ENCODE assay signal across 9 mouse cellular contexts in genomic region chr8:120548313-120548761, GRCm38 (mm10). TPM values are rescaled to one million over a fixed set of nuclear protein-coding genes. Genes with fewer than 3 reads are reported as not detected.
A peak's percentile ranks its signal among the peaks of the same experiment; 100 is the strongest.
DNase-seq lines count a peak whose midpoint lies in the region; ATAC-seq and TF ChIP-seq lines count a peak whose summit lies in the region.
"Had no signal": no experiment of that assay in that cellular context is flagged by ENCODE, and none has a peak within 500 bp of the region (broad histone marks: within the 10 kb centered on the region; RNA-seq: fewer than 3 reads in every experiment).

No protein-coding gene starts in this region.

- H3K27ac ChIP-seq in intestine, embryonic 15.5 days = peak overlapping the region; percentile 56
- H3K27ac ChIP-seq in intestine, postnatal 0 days (ENCODE audit: low read depth, low read length) = no peak overlapping the region
- H3K27ac ChIP-seq in hindbrain, embryonic 11.5 days (ENCODE audit: low read depth, low read length) = peak overlapping the region; percentile 96
- no peak overlapping the region for H3K27ac ChIP-seq in kidney, adult 2 months (ENCODE audit: insufficient read depth, low read depth, low read length)
- H3K27ac ChIP-seq: kidney, postnatal 0 days had no signal

- peak overlapping the region; percentile 17; the same call in 1 of the 2 replicates for H3K4me2 ChIP-seq in intestine, embryonic 15.5 days (replicated peaks)
- no peak overlapping the region for H3K4me2 ChIP-seq in intestine, postnatal 0 days (replicated peaks; ENCODE audit: low read depth)
- H3K4me2 ChIP-seq in hindbrain, embryonic 11.5 days (replicated peaks; ENCODE audit: low read depth, low read length) = no peak overlapping the region

- no peaks in the 10 kb centered on the region for H3K9me3 ChIP-seq in intestine, embryonic 15.5 days
- H3K9me3 ChIP-seq in intestine, postnatal 0 days (ENCODE audit: control insufficient read depth) = no peaks in the 10 kb centered on the region
- no peaks in the 10 kb centered on the region for H3K9me3 ChIP-seq in hindbrain, embryonic 11.5 days (ENCODE audit: control insufficient read depth, low read length)

- no peak overlapping the region for H3K4me3 ChIP-seq in intestine, embryonic 15.5 days (replicated peaks)
- no peak overlapping the region for H3K4me3 ChIP-seq in intestine, postnatal 0 days (ENCODE audit: low read depth, low read length)
- no peak overlapping the region for H3K4me3 ChIP-seq in hindbrain, embryonic 11.5 days (ENCODE audit: low read depth, low read length)
- H3K4me3 ChIP-seq in kidney, adult 2 months (ENCODE audit: insufficient read depth, low read depth, low read length) = no peak overlapping the region

- no peaks in the 10 kb centered on the region for H3K36me3 ChIP-seq in intestine, embryonic 15.5 days
- no peaks in the 10 kb centered on the region for H3K36me3 ChIP-seq in intestine, postnatal 0 days (ENCODE audit: control insufficient read depth, insufficient read depth)
- H3K36me3 ChIP-seq in hindbrain, embryonic 11.5 days (ENCODE audit: control insufficient read depth, insufficient read depth, low read length) = no peaks in the 10 kb centered on the region
- H3K36me3 ChIP-seq in kidney, adult 2 months (ENCODE audit: control insufficient read depth, insufficient read depth, low read length) = no peaks in the 10 kb centered on the region

- no peak for TF ChIP-seq CTCF in intestine, postnatal 0 days (IDR thresholded peaks at IDR 0.05; ENCODE audit: low read depth)
- TF ChIP-seq CTCF in kidney, adult 2 months (conservative IDR thresholded peaks at IDR 0.05; ENCODE audit: insufficient read depth, insufficient read length, low read depth, low read length) = no peak

- no peak for TF ChIP-seq POLR2A in kidney, adult 2 months (IDR thresholded peaks at IDR 0.05; ENCODE audit: low read depth, low read length)

- H3K27me3 ChIP-seq in intestine, embryonic 15.5 days (replicated peaks) = no peaks in the 10 kb centered on the region
- no peaks in the 10 kb centered on the region for H3K27me3 ChIP-seq in intestine, postnatal 0 days (replicated peaks; ENCODE audit: control insufficient read depth, insufficient read depth, low read length)
- no peaks in the 10 kb centered on the region for H3K27me3 ChIP-seq in hindbrain, embryonic 11.5 days (ENCODE audit: control insufficient read depth, insufficient read depth, low read length)
- H3K27me3 ChIP-seq in kidney, adult 2 months (replicated peaks; ENCODE audit: control insufficient read depth, insufficient read depth, low read length) = no peaks in the 10 kb centered on the region

- ATAC-seq in intestine, embryonic 15.5 days = no peak; the same call in 1 of the 2 replicates
- no peak for ATAC-seq in intestine, postnatal 0 days
- ATAC-seq in hindbrain, embryonic 11.5 days (ENCODE audit: low FRiP score) = no peak
- no peak for ATAC-seq in inflammation-experienced regulatory T-cells, adult 6 months

- WGBS in intestine, embryonic 15.5 days = 53% methylated on average over 16 of the region's 16 CpGs
- 59% methylated on average over 16 of the region's 16 CpGs for WGBS in intestine, postnatal 0 days
- 49% methylated on average over 16 of the region's 16 CpGs for WGBS in hindbrain, embryonic 11.5 days
- WGBS in kidney, adult 2 months = 74% methylated on average over 16 of the region's 16 CpGs

- no peak overlapping the region for H3K9ac ChIP-seq in intestine, embryonic 15.5 days
- no peak overlapping the region for H3K9ac ChIP-seq in intestine, postnatal 0 days (ENCODE audit: low read depth, low read length)
- no peak overlapping the region for H3K9ac ChIP-seq in hindbrain, embryonic 11.5 days (ENCODE audit: low read depth, low read length)

- DNase-seq in cerebellum, postnatal 10 days = peak; percentile 68 to 74
- no peak for DNase-seq in hindbrain, embryonic 11.5 days (ENCODE audit: low spot score)
- peak; percentile 37 for DNase-seq in neural tube, embryonic 10.5 days (ENCODE audit: extremely low spot score, low spot score)
- no peak for DNase-seq in ovary, adult 18-20 months (ENCODE audit: low spot score)
- DNase-seq in kidney, adult 2 months = no peak

- H3K4me1 ChIP-seq in intestine, embryonic 15.5 days (replicated peaks) = peaks cover 70% of the 10 kb centered on the region
- peaks cover 12% of the 10 kb centered on the region; the same call in 1 of the 2 replicates for H3K4me1 ChIP-seq in intestine, postnatal 0 days (replicated peaks; ENCODE audit: control insufficient read depth, insufficient read depth, low read length)
- H3K4me1 ChIP-seq in hindbrain, embryonic 11.5 days (replicated peaks; ENCODE audit: control insufficient read depth, insufficient read depth, low read length) = peaks cover 55% of the 10 kb centered on the region
- H3K4me1 ChIP-seq in kidney, adult 2 months (ENCODE audit: control insufficient read depth, insufficient read depth, low read length) = peaks cover 27% of the 10 kb centered on the region

RNA-seq across cellular contexts. Expression of gene Gins2, which starts 40.8 kb away (rescaled TPM):
- polyA plus RNA-seq in intestine, embryonic 15.5 days (2015; fragmentation: Nextera tagmentation; extraction: Ambion mirVana) = 88.4 and 88.8 TPM in 2 replicates
- polyA plus RNA-seq in intestine, postnatal 0 days (2015; fragmentation: Nextera tagmentation; extraction: Ambion mirVana) = 23.1 and 23.7 TPM in 2 replicates
- polyA plus RNA-seq in hindbrain, embryonic 11.5 days (2014; fragmentation: Nextera tagmentation; extraction: Ambion mirVana) = 94.8 and 96.9 TPM in 2 replicates
- 10 to 100 TPM in 2 of 3 experiments, 1 to 10 TPM in 1; 9.6 to 54.3 (median 13.6) TPM for polyA plus RNA-seq in inflammation-experienced regulatory T-cells, adult 6 months (2017; shearing (Covaris generic))
- 6.4 and 6.9 TPM in 2 replicates for polyA plus RNA-seq in kidney, adult 2 months (2012; rRNA removed)

Comparison
In these comparisons a context has a peak if more than half of its experiments do, and no peak if none do; other contexts are left out.
1. H3K27ac ChIP-seq: peak in intestine, embryonic 15.5 days (single experiment) and hindbrain, embryonic 11.5 days (single experiment); none in intestine, postnatal 0 days (single experiment) and kidney, adult 2 months (single experiment).
2. DNase-seq: peak in cerebellum, postnatal 10 days (2 of 2) and neural tube, embryonic 10.5 days (single experiment); none in hindbrain, embryonic 11.5 days (single experiment), ovary, adult 18-20 months (single experiment) and kidney, adult 2 months (single experiment).